Mouse (Mus musculus): ENCODE data around the gene Dnajc11. TPM values are rescaled to one million over a fixed set of nuclear protein-coding genes. Genes with fewer than 3 reads are reported as not detected.

Dnajc11 gene
- total and polyA plus RNA-seq, 2 experiments from 2014 or later, result 75.9 to 88.5 TPM

- no peak overlapping the region for H3K27ac ChIP-seq (ENCODE audit: low read depth, low read length)
- H3K9ac ChIP-seq (replicated peaks; ENCODE audit: low read length, poor library complexity, severe bottlenecking), result no peak overlapping the region
- no peak overlapping the region for H3K4me2 ChIP-seq (ENCODE audit: low read depth, low read length, poor library complexity, severe bottlenecking)
- no peaks in the 10 kb centered on the region for H3K27me3 ChIP-seq (ENCODE audit: insufficient read depth, low read length)
- peaks cover 56% of the 10 kb centered on the region for H3K36me3 ChIP-seq (ENCODE audit: insufficient read depth, low read length)
- DNase-seq (ENCODE audit: low spot score) (no peak), ATAC-seq (ENCODE audit: low FRiP score) (no peak)
- no peaks in the 10 kb centered on the region for H3K9me3 ChIP-seq (ENCODE audit: low read length)
- H3K4me1 ChIP-seq (ENCODE audit: insufficient read depth, low read length), result no peaks in the 10 kb centered on the region
- TF ChIP-seq CTCF (IDR thresholded peaks at IDR 0.05), result no peak
- H3K4me3 ChIP-seq (ENCODE audit: low read depth, low read length), result no peak overlapping the region
- WGBS, result 93% methylated on average over 11 of the region's 11 CpGs
These were observed 26.5 kb downstream of the Dnajc11 start for GRCm38 (mm10) chr4:151959849-151960512.

GRCm38 (mm10) chr4:151960513-151960854 is 27.0 kb downstream of the Dnajc11 start:
- Histone ChIP-seq H3K4me2 (ENCODE audit: low read depth, low read length, poor library complexity, severe bottlenecking) (no peak overlapping the region), H3K4me3 (ENCODE audit: low read depth, low read length) (no peak overlapping the region), H3K9me3 (ENCODE audit: low read length) (no peaks in the 10 kb centered on the region), H3K4me1 (ENCODE audit: insufficient read depth, low read length) (no peaks in the 10 kb centered on the region), H3K9ac (replicated peaks; ENCODE audit: low read length, poor library complexity, severe bottlenecking) (no peak overlapping the region), H3K27ac (ENCODE audit: low read depth, low read length) (no peak overlapping the region), H3K36me3 (ENCODE audit: insufficient read depth, low read length) (peaks cover 58% of the 10 kb centered on the region), H3K27me3 (ENCODE audit: insufficient read depth, low read length) (no peaks in the 10 kb centered on the region)
- no peak for DNase-seq (ENCODE audit: low spot score)
- TF ChIP-seq CTCF (IDR thresholded peaks at IDR 0.05), result no peak
- WGBS, result 74% methylated on average over 3 of the region's 3 CpGs
- no peak for ATAC-seq (ENCODE audit: low FRiP score)

GRCm38 (mm10) chr4:151962817-151963216 is 29.3 kb downstream of the Dnajc11 start:
- no peak for DNase-seq (ENCODE audit: low spot score)
- Histone ChIP-seq H3K4me2 (ENCODE audit: low read depth, low read length, poor library complexity, severe bottlenecking) (no peak overlapping the region), H3K4me3 (ENCODE audit: low read depth, low read length) (no peak overlapping the region), H3K27me3 (ENCODE audit: insufficient read depth, low read length) (no peaks in the 10 kb centered on the region), H3K4me1 (ENCODE audit: insufficient read depth, low read length) (no peaks in the 10 kb centered on the region), H3K27ac (ENCODE audit: low read depth, low read length) (no peak overlapping the region), H3K9me3 (ENCODE audit: low read length) (no peaks in the 10 kb centered on the region), H3K9ac (replicated peaks; ENCODE audit: low read length, poor library complexity, severe bottlenecking) (no peak overlapping the region), H3K36me3 (ENCODE audit: insufficient read depth, low read length) (peaks cover 38% of the 10 kb centered on the region)
- ATAC-seq (ENCODE audit: low FRiP score), result no peak
- no peak for TF ChIP-seq CTCF (IDR thresholded peaks at IDR 0.05)
- 97% methylated on average over 3 of the region's 3 CpGs for WGBS

GRCm38 (mm10) chr4:151968204-151968921 is 34.9 kb downstream of the Dnajc11 start:
- Histone ChIP-seq H3K27ac (ENCODE audit: low read depth, low read length) (no peak overlapping the region), H3K9me3 (ENCODE audit: low read length) (no peaks in the 10 kb centered on the region), H3K36me3 (ENCODE audit: insufficient read depth, low read length) (peaks cover 14% of the 10 kb centered on the region), H3K27me3 (ENCODE audit: insufficient read depth, low read length) (no peaks in the 10 kb centered on the region), H3K4me1 (ENCODE audit: insufficient read depth, low read length) (no peaks in the 10 kb centered on the region), H3K4me2 (ENCODE audit: low read depth, low read length, poor library complexity, severe bottlenecking) (no peak overlapping the region), H3K9ac (replicated peaks; ENCODE audit: low read length, poor library complexity, severe bottlenecking) (no peak overlapping the region), H3K4me3 (ENCODE audit: low read depth, low read length) (no peak overlapping the region)
- no peak for TF ChIP-seq CTCF (IDR thresholded peaks at IDR 0.05)
- DNase-seq (ENCODE audit: low spot score) (no peak), ATAC-seq (ENCODE audit: low FRiP score) (no peak)
- WGBS, result 81% methylated on average over 26 of the region's 26 CpGs

- DNase-seq (ENCODE audit: low spot score), result peak; percentile 68
- no peak overlapping the region for H3K9ac ChIP-seq (replicated peaks; ENCODE audit: low read length, poor library complexity, severe bottlenecking)
- H3K27me3 ChIP-seq (ENCODE audit: insufficient read depth, low read length), result no peaks in the 10 kb centered on the region
- H3K4me1 ChIP-seq (ENCODE audit: insufficient read depth, low read length), result no peaks in the 10 kb centered on the region
- H3K36me3 ChIP-seq (ENCODE audit: insufficient read depth, low read length), result peaks cover 25% of the 10 kb centered on the region
- no peak overlapping the region for H3K27ac ChIP-seq (ENCODE audit: low read depth, low read length)
- H3K9me3 ChIP-seq (ENCODE audit: low read length), result no peaks in the 10 kb centered on the region
- no peak overlapping the region for H3K4me2 ChIP-seq (ENCODE audit: low read depth, low read length, poor library complexity, severe bottlenecking)
- 66% methylated on average over 10 of the region's 10 CpGs for WGBS
- TF ChIP-seq CTCF (IDR thresholded peaks at IDR 0.05), result peak; percentile 82
- no peak overlapping the region for H3K4me3 ChIP-seq (ENCODE audit: low read depth, low read length)
- no peak for ATAC-seq (ENCODE audit: low FRiP score)
These were observed 38.9 kb downstream of the Dnajc11 start for GRCm38 (mm10) chr4:151972221-151972967.

GRCm38 (mm10) chr4:151975441-151975840 is 42.0 kb downstream of the Dnajc11 start:
- H3K4me1 ChIP-seq (ENCODE audit: insufficient read depth, low read length), result no peaks in the 10 kb centered on the region
- peaks cover 26% of the 10 kb centered on the region for H3K36me3 ChIP-seq (ENCODE audit: insufficient read depth, low read length)
- no peak overlapping the region for H3K4me3 ChIP-seq (ENCODE audit: low read depth, low read length)
- no peak overlapping the region for H3K9ac ChIP-seq (replicated peaks; ENCODE audit: low read length, poor library complexity, severe bottlenecking)
- ATAC-seq (ENCODE audit: low FRiP score), result no peak
- no peaks in the 10 kb centered on the region for H3K27me3 ChIP-seq (ENCODE audit: insufficient read depth, low read length)
- TF ChIP-seq CTCF (IDR thresholded peaks at IDR 0.05), result peak; percentile 77
- DNase-seq (ENCODE audit: low spot score), result peak; percentile 52
- no peak overlapping the region for H3K27ac ChIP-seq (ENCODE audit: low read depth, low read length)
- 95% methylated on average over 3 of the region's 3 CpGs for WGBS
- H3K9me3 ChIP-seq (ENCODE audit: low read length), result no peaks in the 10 kb centered on the region
- no peak overlapping the region for H3K4me2 ChIP-seq (ENCODE audit: low read depth, low read length, poor library complexity, severe bottlenecking)
